Mouse (Mus musculus) brain, embryonic 14.5 days (tissue): ENCODE measurements around the gene Peli2. TPM values are rescaled to one million over a fixed set of nuclear protein-coding genes. Genes with fewer than 3 reads are reported as not detected.
A peak's percentile ranks its signal among the peaks of the same experiment; 100 is the strongest.

Experiments
- DNase-seq: peaks from one replicate; pipeline ENCODE4 v3.0.0-alpha.2; 2011; ENCODE audit warnings: low read depth
- CTCF ChIP-seq: fragments of 200-500 bp; IDR thresholded peaks from 2 replicates; pipeline ENCODE4 v1.5.1; 2012; ENCODE audit warnings: inconsistent platforms, mild to moderate bottlenecking, moderate library complexity, borderline replicate concordance; ENCODE audit not compliant: insufficient read depth, insufficient read length; ENCODE audit errors: extremely low read depth
- POLR2A ChIP-seq: fragments of 200-500 bp; IDR thresholded peaks from 2 replicates; pipeline ENCODE4 v1.6.1; 2012; ENCODE audit warnings: mild to moderate bottlenecking, inconsistent platforms, borderline replicate concordance; ENCODE audit not compliant: poor library complexity, insufficient read depth, insufficient read length, severe bottlenecking; ENCODE audit errors: extremely low read depth
- polyA plus RNA-seq: library from polyadenylated mRNA; depleted of rRNA; stranded (reverse); fragments of >200 nt; gene quantifications from 2 replicates; pipeline ENCODE4 v1.2.3, GENCODE M21; 2012

Gene Peli2
- polyA plus RNA-seq, 1 experiment: 18.0 TPM

DNA sequence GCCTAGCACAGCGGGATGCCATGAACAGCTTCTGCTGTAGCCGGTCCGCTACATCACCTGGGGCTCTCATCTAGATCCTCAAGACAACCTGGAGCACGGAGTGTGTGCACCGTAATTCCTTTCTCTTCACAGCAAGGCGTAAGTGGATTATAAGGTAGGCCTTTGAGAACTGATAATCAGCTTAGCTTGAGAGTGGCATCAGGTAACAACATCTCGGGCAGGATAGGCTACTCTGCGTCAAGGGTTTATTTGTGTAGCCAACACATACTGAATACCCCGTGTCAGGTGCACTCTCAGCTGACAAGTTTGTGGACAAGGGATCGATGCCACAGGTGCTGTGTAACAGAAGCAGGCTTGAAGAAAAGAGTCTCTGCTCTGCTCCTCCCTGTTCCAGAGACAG is 106.1 kb downstream of the Peli2 start:
- no peak for TF ChIP-seq POLR2A
- no peak for TF ChIP-seq CTCF

DNA sequence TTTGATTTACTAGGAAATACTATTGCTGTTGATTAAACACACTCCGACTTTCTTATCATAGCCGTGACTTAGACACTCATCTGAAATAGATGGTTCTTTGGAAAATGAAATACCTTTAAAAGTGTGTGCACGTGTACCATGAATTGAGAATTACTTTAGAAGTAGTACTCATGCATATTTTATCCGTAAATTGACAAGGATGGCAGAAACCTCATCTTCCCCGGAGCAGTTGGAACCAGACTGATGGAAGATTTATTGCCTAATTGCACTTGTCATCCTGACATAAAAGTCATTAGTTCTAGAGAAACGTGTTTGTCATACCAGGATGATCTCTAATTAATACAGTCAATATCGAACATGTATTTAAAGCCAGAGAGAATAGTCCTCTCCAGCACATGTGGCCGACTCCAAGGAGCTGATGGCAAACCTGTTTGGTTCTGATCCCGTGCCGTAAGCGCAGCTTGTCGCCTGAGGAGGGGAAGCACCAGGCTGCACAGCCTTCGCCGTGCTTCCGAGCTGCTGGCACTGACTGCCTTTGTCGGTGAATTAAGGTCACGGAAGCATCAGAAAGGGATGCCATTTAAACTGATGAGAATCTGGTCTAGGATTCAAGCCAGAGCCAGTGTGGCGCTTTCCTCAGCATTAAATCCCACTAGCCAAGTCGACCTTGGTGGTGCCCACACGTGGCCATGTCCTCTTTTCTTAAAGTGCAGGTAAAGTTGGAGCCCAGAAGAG is 114.3 kb downstream of the Peli2 start:
- peak; percentile 53 for DNase-seq
- no peak for TF ChIP-seq CTCF
- TF ChIP-seq POLR2A: no peak

More for the DNA sequence above, 106.1 kb downstream of the Peli2 start:
- DNase-seq: no peak

DNA sequence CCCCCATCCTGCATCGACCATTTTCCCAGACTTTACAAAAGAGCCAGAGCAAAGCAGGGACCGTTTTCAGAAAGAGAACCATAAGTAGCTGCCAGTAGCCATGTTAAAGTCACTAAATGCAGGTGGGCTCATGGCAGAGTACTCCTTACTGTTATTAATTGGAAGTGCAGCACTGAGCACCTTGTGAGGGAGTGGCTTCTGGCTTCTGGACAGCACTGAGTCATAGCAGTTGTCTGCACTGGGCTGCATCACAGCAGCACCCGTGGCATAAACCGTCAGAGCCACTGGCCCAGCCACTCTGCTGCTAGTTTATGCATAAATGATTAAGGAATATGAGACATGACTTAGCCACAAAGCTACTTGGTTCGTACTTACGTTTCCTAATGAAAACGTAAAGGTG is 120.7 kb downstream of the Peli2 start:
- DNase-seq: no peak
- TF ChIP-seq CTCF (no peak), POLR2A (no peak)

DNA sequence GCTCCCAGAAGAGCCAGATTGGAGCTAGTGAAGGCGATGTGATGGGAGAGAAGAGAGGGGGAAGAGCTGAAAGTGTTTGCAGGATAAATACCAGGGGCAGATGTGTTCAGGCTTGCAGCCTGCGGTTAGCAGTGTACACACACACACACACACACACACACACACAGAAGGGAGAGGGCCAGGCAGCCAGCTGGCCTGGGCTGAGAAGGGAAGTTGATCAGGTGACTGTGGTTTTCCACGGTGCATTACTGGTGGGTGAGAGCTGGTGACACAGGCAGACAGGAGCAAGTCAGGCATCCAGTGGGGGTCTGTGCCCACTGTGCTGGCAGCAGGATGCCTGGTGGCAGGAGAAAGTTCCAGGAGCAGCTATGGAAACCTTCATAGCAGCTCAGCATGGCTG is 125.6 kb downstream of the Peli2 start:
- DNase-seq: peak; percentile 37
- no peak for TF ChIP-seq CTCF
- no peak for TF ChIP-seq POLR2A

DNA sequence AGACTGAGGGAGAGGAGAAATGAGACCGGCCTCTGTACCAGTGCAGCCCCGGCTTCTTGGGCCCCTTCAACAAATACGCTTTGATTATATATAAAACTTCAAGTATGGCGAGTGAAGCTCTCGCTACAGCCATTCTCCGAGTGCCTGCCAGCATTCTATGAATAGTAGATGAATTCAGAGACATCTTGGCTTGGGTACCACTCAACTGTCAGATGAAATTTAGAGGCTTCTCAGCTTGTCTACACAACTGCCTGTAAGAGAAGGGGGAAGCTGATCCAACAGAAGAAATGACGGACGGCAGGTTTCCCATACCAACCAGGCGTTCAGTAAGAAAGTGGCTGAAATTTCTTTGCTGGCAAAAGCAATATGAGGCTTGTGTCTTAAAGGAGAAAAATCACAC is 126.3 kb downstream of the Peli2 start:
- peak; percentile 49 for DNase-seq
- TF ChIP-seq POLR2A (no peak), CTCF (no peak)

DNA sequence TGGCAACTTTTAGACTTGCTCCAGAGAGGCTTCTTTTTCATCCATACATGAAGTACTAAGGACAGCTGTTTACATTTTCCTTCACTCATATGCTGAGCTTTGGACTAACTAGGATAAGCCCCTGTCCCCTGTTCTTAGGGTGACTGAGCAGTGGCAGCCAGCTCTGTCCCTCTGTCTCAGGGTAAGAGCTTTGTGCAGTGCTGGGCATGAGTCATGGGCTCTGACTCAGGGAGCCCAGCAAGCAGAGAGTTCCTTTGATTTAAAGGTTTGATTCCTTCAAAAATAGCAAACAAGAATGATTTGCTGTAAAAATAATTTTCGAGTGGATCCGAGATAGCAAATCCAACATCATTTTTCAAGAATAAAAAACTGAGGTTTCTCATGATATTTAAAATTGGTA is 128.8 kb downstream of the Peli2 start:
- DNase-seq: no peak
- TF ChIP-seq POLR2A (no peak), CTCF (no peak)

DNA sequence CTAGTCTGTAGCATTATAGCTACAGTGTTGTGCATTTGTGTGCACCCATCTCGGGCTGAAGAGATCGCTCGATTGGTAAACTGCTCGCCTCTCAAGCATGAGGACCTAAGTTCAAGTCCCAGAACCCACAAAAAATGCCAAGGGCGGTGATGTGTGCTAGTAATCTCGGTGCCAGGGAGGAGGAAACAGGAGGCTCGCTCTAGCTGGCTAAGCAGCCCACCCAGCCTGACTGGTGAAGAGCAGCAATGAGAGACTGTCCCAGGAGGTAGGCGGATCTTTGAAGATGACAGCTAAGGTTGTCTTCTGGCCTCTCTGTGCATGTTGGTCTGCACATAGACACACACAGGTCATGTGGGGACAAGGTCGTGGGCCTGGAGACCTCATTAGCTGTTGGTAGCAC is 129.3 kb downstream of the Peli2 start:
- TF ChIP-seq CTCF (no peak), POLR2A (no peak)
- DNase-seq: no peak

DNA sequence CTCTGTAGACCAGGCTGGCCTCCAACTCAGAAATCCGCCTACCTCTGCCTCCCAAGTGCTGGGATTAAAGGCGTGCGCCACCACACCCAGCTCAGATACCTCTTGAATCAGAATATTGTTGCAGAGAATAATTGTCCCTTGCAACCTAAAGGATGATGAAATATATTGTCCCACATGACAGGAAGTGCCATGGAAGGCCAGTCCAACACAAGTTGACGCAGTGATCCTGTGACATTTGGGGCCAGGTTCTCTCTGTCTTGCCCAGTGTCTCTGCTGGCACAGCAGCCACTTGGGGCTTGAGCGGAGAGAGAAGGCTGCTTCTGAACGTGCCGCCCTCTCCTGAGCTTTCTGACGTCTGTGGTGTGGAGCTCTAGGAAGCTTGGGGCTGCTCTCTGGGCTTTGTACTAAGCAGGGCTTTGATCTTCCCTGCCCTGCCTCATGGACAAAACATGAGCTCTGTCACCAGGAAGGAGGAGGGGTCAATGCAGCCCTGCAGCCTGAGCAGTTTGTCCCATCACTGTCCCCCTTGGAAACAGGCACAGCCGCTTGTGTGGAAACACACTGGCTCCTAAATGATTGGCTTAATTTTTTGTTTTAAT is 130.9 kb downstream of the Peli2 start:
- no peak for TF ChIP-seq POLR2A
- no peak for TF ChIP-seq CTCF
- DNase-seq: peak; percentile 54

DNA sequence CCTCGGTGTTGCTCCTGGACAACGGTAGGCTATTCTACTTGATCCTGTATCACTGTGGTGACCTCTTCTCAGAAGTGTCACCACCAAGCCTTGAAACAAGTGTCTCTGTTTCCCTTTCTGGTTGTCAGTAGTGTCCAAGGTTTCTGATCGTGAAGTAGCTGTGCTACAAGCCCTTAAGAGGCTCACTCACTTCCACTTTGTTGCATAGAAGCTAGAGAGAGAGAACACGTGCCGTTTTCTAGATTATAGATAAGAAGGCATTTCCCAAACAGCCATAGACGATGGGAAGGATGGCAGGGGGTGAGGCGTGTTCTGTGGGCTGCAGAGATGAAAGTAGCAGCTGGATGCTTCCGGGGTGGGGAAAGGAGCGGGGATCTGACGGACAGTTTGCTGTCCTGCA is 132.6 kb downstream of the Peli2 start:
- TF ChIP-seq CTCF: no peak
- DNase-seq: no peak

DNA sequence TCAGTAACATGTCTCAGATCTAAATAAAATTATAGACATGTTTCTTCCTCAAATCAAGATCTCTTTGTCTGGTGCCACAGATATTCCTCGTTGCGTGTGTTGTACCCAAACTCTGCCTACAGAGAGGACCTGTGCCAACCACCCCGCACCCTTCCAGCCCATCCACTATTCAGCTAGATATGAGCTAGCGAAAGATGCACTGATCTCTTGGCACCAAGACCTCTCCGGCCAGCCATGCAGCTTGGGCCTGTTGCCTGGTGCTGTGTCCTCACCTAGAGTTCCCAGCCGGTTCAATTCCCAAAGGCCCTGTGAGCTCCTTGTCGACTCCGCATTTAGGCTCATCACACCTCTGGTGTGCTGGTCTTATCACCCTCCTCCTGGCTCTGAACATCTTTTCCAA is 134.1 kb downstream of the Peli2 start:
- TF ChIP-seq CTCF: no peak
- DNase-seq: no peak

DNA sequence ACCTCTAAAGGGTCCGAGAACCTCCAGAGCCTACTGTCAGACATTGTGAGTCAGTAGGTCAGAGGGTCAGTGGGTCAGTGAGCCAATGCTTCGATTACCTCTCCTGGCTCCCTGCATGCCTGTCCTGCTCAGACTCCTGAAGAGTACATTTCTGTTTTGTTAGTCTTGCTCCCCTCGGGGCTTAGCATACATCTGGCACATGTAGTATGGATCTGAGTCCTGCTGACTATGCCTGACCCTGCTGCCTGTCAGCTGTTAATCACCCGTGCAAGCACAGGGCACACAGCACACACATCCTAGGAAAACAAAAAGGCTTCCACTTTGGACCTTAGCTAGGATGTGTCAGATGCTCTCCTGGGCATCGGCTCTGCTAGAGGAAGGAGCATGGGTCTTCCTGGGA is 134.7 kb downstream of the Peli2 start:
- no peak for DNase-seq
- TF ChIP-seq POLR2A (no peak), CTCF (no peak)

DNA sequence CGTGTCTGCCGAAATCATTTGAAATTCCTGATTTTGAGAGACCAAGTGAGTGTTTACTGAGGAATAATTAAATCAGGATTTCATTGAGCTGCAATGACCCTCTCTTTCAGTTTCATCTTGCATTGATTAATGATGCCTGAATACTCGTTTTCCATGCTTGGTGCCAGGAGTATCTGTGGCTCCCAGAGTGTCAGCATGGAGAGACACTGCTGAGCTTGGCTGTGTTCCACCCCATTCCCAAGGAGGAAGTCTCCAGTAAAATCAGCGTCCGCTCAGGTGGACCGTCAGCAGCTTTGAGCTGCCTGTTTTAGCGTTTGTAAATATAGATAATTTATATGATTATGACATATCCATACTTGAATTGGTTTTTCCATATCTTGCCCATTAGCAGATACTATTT is 137.1 kb downstream of the Peli2 start:
- peak; percentile 68 for DNase-seq
- TF ChIP-seq POLR2A (no peak), CTCF (no peak)
